Mouse (Mus musculus): ENCODE data around the gene Gm17428. TPM values are rescaled to one million over a fixed set of nuclear protein-coding genes. Genes with fewer than 3 reads are reported as not detected.

Gene Gm17428
- polyA plus RNA-seq, 2 experiments: not detected

- no peak overlapping the region for H3K4me2 ChIP-seq (replicated peaks; ENCODE audit: low read depth, low read length, severe bottlenecking)
- H3K4me3 ChIP-seq (replicated peaks; ENCODE audit: low read length): no peak overlapping the region
- DNase-seq (ENCODE audit: low spot score) (no peak), ATAC-seq (ENCODE audit: low FRiP score, low read depth) (no peak)
- WGBS: 81% methylated on average over 13 of the region's 13 CpGs
- no peak overlapping the region for H3K27ac ChIP-seq (replicated peaks; ENCODE audit: low read depth, low read length)
- no peaks in the 10 kb centered on the region for H3K36me3 ChIP-seq (ENCODE audit: control insufficient read depth, insufficient read depth, low read length)
- H3K4me1 ChIP-seq (ENCODE audit: control insufficient read depth, insufficient read depth, low read length): no peaks in the 10 kb centered on the region
- H3K9me3 ChIP-seq (ENCODE audit: control insufficient read depth, low read length): no peaks in the 10 kb centered on the region
- no peak for TF ChIP-seq POLR2A (IDR thresholded peaks at IDR 0.05; ENCODE audit: borderline replicate concordance, extremely low read depth, insufficient read depth, insufficient read length)
- no peak overlapping the region for H3K9ac ChIP-seq (ENCODE audit: low read depth, low read length, severe bottlenecking)
- H3K27me3 ChIP-seq (ENCODE audit: control insufficient read depth, insufficient read depth, low read length): no peaks in the 10 kb centered on the region
Measured at GRCm38 (mm10) chr14:54988882-54989281, 12.1 kb downstream of the Gm17428 start.

DNA sequence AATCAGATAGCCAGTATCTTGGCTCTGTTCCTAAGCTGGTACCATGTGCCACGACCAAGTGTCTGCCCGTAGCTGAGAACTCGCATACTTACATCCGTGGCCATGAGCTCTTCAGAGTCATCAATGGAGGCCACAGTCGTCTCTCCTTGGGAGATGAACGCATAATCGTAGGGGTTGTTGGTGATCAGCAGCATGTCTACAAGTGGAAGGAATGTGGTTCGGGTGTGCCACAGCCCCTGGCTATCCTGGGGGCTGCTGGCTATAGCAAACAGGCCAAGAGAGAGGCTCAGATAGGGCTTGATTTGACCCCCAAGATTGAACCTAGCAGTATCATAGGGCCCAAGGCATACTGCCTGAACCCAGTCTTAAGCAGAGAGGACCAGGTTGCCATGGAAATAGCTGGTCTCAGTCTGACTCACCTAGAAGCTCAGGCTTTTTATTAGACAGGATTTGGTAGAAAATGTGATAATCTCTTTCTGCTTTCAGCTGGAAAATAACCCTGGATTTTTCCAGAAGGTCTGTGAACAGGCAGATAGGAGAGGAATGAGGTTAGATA, 13.2 kb downstream of the Gm17428 start:
- Histone ChIP-seq H3K27ac (replicated peaks; ENCODE audit: low read depth, low read length) (no peak overlapping the region), H3K27me3 (ENCODE audit: control insufficient read depth, insufficient read depth, low read length) (no peaks in the 10 kb centered on the region), H3K4me2 (replicated peaks; ENCODE audit: low read depth, low read length, severe bottlenecking) (no peak overlapping the region), H3K4me1 (ENCODE audit: control insufficient read depth, insufficient read depth, low read length) (no peaks in the 10 kb centered on the region), H3K9ac (ENCODE audit: low read depth, low read length, severe bottlenecking) (no peak overlapping the region), H3K36me3 (ENCODE audit: control insufficient read depth, insufficient read depth, low read length) (no peaks in the 10 kb centered on the region), H3K4me3 (replicated peaks; ENCODE audit: low read length) (no peak overlapping the region), H3K9me3 (ENCODE audit: control insufficient read depth, low read length) (no peaks in the 10 kb centered on the region)
- WGBS: 87% methylated on average over 8 of the region's 8 CpGs
- TF ChIP-seq POLR2A (IDR thresholded peaks at IDR 0.05; ENCODE audit: borderline replicate concordance, extremely low read depth, insufficient read depth, insufficient read length): no peak
- DNase-seq (ENCODE audit: low spot score): no peak
- ATAC-seq (ENCODE audit: low FRiP score, low read depth): no peak

GRCm38 (mm10) chr14:54992196-54992595, 15.5 kb downstream of the Gm17428 start:
- H3K4me1 ChIP-seq (ENCODE audit: control insufficient read depth, insufficient read depth, low read length): no peaks in the 10 kb centered on the region
- DNase-seq (ENCODE audit: low spot score) (no peak), ATAC-seq (ENCODE audit: low FRiP score, low read depth) (no peak)
- no peak overlapping the region for H3K4me3 ChIP-seq (replicated peaks; ENCODE audit: low read length)
- H3K27me3 ChIP-seq (ENCODE audit: control insufficient read depth, insufficient read depth, low read length): no peaks in the 10 kb centered on the region
- no peaks in the 10 kb centered on the region for H3K9me3 ChIP-seq (ENCODE audit: control insufficient read depth, low read length)
- no peaks in the 10 kb centered on the region for H3K36me3 ChIP-seq (ENCODE audit: control insufficient read depth, insufficient read depth, low read length)
- no peak overlapping the region for H3K27ac ChIP-seq (replicated peaks; ENCODE audit: low read depth, low read length)
- H3K4me2 ChIP-seq (replicated peaks; ENCODE audit: low read depth, low read length, severe bottlenecking): no peak overlapping the region
- H3K9ac ChIP-seq (ENCODE audit: low read depth, low read length, severe bottlenecking): no peak overlapping the region
- 90% methylated on average over 10 of the region's 10 CpGs for WGBS
- TF ChIP-seq POLR2A (IDR thresholded peaks at IDR 0.05; ENCODE audit: borderline replicate concordance, extremely low read depth, insufficient read depth, insufficient read length): no peak

DNA sequence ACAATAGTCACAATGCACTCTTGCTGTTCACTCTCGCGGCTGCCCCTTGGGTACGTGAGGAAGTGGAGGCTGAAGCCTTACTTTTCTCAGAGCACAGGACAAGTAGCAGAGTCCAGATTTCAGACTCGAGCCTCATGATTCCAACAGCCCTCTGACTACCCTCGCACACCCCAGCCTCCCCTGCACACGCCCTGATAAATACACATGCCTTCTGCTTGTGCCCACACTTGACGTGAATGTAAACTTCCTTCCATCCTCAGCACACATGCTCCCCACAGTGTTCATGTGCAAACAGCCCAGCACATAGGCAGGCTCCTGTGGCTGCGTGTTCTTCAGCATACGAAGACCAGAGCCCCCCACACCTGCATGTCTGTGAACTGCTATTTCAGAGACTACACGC, 16.9 kb downstream of the Gm17428 start:
- Histone ChIP-seq H3K4me1 (ENCODE audit: control insufficient read depth, insufficient read depth, low read length) (no peaks in the 10 kb centered on the region), H3K36me3 (ENCODE audit: control insufficient read depth, insufficient read depth, low read length) (no peaks in the 10 kb centered on the region), H3K4me2 (replicated peaks; ENCODE audit: low read depth, low read length, severe bottlenecking) (no peak overlapping the region), H3K9me3 (ENCODE audit: control insufficient read depth, low read length) (no peaks in the 10 kb centered on the region), H3K27me3 (ENCODE audit: control insufficient read depth, insufficient read depth, low read length) (no peaks in the 10 kb centered on the region), H3K9ac (ENCODE audit: low read depth, low read length, severe bottlenecking) (no peak overlapping the region), H3K4me3 (replicated peaks; ENCODE audit: low read length) (no peak overlapping the region), H3K27ac (replicated peaks; ENCODE audit: low read depth, low read length) (no peak overlapping the region)
- TF ChIP-seq POLR2A (IDR thresholded peaks at IDR 0.05; ENCODE audit: borderline replicate concordance, extremely low read depth, insufficient read depth, insufficient read length): no peak
- ATAC-seq (ENCODE audit: low FRiP score, low read depth) (no peak), DNase-seq (ENCODE audit: low spot score) (no peak)
- 75% methylated on average over 10 of the region's 10 CpGs for WGBS

DNA sequence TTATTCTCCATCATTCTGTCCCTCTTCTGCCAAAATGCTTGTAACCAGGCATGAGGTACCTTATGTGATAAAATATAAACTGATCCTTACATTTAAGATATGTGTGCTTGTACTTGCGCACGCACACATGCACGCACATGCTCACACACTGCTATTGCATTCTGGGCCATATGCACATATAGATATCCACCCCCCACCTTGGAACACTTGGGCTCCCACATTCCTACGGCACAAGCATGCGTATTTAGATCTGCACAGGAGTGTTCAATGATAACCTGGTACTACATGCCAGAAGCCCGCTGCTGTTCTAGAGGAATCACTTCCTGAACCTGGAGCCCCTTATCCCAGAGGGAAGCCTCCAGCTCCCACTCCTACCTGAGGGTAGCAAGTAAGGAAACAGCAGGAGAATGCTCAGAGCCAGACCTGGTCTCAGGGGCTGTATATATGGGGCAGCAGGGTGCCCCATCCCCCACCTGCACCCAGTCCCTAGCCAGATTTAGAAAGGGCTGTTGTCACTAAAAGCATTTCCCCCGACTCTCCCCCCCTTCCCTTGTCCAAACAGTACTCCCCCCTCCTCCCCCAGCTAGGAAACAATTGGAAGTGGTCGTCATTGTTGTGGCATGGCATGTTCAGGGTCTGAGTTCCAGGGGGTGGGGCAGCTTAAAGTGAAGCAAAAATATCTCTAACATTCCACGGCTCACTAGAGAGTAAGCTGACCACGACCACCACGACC, 17.6 kb downstream of the Gm17428 start, which contains the start of gene Myh7:
Gene Myh7 (minus strand): TSS at position 491 of the 733 bp plus-strand sequence.
- no peak for TF ChIP-seq POLR2A (IDR thresholded peaks at IDR 0.05; ENCODE audit: borderline replicate concordance, extremely low read depth, insufficient read depth, insufficient read length)
- Histone ChIP-seq H3K9me3 (ENCODE audit: control insufficient read depth, low read length) (no peaks in the 10 kb centered on the region), H3K4me2 (replicated peaks; ENCODE audit: low read depth, low read length, severe bottlenecking) (no peak within 1 kb of the TSS), H3K27ac (replicated peaks; ENCODE audit: low read depth, low read length) (no peak within 1 kb of the TSS; the same call in 1 of the 2 replicates), H3K4me3 (replicated peaks; ENCODE audit: low read length) (no peak within 1 kb of the TSS), H3K9ac (ENCODE audit: low read depth, low read length, severe bottlenecking) (no peak within 1 kb of the TSS), H3K27me3 (ENCODE audit: control insufficient read depth, insufficient read depth, low read length) (no peaks in the 10 kb centered on the region), H3K4me1 (ENCODE audit: control insufficient read depth, insufficient read depth, low read length) (no peaks in the 10 kb centered on the region), H3K36me3 (ENCODE audit: control insufficient read depth, insufficient read depth, low read length) (no peaks in the 10 kb centered on the region)
- WGBS: 60% methylated on average over 11 of the region's 11 CpGs
- 0 out of 2 replicates have a peak, but pooled peaks have one; percentile 29 for ATAC-seq (ENCODE audit: low FRiP score, low read depth)
- no peak for DNase-seq (ENCODE audit: low spot score)

All from limb, embryonic 14.5 days (tissue).